Mouse (Mus musculus) retina, embryonic 14.5 days (tissue): ENCODE measurements around the gene Btg3.
A peak's percentile ranks its signal among the peaks of the same experiment; 100 is the strongest.
"Not testable (repeated sequence)": the region's sequence is repeated elsewhere in the genome, so short reads cannot be mapped to it uniquely, and the experiment has no call there.

Experiments
- DNase-seq: peaks from one replicate; pipeline ENCODE4 v3.0.0-alpha.2; 2015; ENCODE audit warnings: low spot score

Btg3 gene

DNA sequence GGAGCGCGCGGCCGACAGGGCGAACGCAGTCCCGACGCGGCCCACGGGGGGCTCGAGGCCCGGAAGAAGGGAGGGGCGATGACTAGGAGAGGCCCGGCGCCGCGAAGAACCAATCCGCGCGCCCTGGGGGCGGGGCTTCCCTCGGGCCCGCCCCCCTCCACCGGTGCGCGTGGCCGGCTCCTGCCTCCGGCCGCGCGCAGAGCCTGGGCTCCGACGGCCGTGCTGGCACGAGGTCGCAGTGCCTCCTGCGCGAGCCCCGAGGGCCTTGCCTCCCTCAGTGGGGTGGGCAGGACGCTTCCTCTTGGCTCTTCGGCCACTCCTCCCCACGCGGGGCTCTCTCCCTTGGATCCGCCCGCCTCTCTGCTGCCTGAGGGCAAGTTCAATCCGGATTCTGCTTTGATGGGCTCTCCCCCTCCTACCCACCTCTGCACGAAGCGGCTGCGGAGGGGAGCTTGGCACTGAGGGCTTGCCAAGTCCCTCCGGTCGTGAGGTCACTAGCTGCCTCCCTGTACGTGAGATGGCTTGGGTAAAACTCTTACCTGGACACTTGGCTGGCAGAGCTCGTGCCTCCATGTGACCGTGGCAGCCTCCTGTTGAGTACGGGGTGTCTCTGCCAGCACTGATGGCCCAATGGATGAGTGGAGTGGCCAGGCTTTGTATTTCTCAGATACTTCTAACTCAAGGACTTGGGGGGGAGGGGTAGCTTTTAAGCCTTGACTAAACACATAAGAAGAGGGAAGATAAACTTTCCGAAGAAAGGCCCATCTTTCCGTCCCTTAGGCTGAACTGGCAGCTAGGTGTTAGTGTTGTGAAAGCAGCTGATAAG, at the start of gene Btg3:
TSS of gene Btg3 (minus strand) at position 448 of the 826 bp plus-strand sequence.
- DNase-seq, result peak; percentile 95

DNA sequence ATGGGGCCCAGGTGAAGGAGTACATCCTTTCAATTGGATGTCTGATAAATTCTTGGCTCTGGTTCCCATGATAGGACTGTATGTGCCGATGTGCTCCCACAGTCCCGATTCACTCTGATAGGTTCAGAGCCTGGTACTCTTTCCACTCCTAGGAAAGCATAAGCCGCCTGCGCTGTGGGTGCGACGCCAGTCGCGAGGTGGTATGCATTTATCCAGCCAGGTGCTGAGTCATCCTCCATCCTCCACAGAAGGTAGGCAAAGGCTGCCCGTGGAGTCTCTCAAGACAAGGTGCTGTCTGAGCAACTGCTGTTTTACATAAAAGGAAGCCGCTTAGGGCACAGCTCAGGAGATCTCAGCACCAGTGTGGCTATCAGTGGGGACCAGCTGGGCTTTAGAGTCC, 40.7 kb upstream of the Btg3 start:
- no peak for DNase-seq

DNA sequence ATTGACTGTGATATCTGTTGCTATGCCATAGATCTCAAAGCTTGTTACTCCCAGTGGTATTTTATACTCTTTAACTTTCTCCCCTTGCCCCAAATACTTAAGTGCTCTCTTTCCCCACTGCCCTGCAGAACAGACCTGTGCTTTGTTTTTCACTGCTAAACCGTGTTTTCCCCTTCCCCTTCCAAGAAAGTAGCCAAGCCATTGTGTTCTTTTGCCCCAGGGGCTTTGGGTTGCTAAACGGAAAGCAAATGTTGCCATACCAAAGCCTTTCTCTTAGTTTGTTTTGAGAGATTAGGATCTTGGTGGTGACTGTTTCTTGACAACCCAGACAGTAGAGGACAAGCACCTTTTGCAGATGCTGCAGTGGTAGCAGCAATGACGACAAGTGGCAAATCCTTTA, 39.5 kb upstream of the Btg3 start:
- no peak for DNase-seq

DNA sequence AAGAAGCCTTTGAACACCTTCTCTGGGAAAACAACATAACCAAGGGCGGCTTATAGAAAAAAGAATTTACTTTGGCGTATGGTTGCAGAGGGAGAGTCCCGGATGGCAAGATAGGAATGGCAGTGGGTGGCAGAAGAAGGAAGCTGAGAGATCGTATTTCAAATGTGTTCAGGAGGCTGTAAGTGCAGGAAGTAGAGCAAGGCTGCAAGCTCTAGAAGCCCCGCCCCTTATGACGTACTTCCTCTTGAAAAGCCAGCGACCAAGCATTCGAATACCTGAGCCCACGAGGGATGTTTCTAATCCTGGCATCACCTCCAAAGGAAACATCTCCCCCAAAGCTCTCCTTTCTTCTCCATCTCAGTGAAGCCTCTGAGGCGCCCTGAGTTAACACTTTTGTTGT, 33.0 kb upstream of the Btg3 start:
- DNase-seq, result no peak

DNA sequence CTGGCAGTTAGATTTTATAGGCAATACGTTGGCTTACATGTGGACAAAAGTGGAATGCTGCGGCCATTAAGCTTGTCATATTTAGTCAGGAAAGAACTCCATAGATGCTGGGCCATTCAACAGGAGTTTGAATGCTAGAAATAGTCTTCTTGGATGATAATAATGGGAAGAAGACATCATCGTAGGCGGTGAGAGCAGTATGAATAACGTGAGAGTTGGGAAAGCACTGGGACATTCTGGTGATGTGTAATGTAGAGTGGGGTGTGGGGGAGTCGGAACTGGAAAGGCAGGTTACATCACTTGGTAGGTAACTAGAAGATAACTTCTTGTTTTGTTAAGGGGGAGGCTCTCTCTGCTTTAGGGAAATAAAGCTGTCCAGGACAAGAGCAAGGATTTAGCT, 30.9 kb upstream of the Btg3 start:
- no peak for DNase-seq

DNA sequence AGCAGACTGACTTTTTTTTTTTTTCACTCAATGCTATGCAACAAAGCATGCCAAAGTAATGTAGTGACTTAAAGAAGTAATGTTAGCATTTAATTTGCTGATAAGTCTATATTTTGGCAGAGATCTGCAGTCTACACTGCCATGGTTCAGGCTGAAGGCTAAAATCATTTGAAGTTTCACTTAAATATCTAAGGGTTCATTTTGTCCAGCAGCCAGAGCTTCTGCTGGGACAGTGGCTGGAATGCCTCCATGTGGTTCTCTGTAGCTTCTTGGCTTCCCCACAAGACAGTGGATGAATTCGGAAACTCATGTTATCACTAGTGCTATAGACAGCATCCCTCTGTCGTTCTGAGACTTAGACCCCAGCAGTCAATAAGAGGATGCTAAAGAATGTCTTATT, 29.7 kb upstream of the Btg3 start:
- DNase-seq, result no peak

DNA sequence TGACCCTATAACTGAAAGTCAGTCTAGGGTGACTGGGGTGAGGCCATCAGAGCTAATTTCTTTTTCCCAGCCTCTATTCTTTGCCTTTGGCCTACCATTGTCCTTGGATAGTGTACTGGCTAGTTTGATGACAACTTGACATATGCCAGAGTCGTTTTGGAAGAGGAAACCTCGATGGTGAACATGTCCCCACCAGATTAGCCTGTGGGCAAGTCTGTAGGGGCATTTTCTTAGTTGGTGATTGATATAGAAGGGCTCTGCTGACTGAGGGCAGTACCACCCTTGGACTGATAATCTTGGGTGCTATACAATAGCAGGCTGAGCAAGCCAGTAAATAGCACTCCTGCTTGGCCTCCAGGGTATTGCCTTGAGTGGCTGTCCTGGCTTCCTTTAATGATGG, 25.3 kb upstream of the Btg3 start:
- DNase-seq, result no peak

DNA sequence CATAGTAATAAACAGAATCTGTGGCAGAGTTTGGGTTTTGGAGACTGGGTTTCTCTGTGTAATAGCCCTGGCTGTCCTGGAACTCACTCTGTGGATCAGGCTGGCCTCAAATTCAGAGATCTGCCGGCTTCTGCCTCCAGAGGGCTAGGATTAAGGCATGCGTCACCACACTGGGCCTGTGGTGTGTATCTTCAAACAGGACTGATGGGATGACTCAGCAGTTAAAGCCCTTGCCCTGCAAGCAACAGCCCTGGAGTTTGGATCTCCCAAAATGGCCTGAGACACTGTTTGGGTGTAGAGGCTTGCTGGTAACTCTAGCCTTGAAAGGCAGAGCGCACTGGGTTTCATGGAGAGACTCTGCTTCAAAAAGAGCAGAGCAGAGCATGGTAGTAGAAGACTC, 22.4 kb upstream of the Btg3 start:
- DNase-seq, result no peak

DNA sequence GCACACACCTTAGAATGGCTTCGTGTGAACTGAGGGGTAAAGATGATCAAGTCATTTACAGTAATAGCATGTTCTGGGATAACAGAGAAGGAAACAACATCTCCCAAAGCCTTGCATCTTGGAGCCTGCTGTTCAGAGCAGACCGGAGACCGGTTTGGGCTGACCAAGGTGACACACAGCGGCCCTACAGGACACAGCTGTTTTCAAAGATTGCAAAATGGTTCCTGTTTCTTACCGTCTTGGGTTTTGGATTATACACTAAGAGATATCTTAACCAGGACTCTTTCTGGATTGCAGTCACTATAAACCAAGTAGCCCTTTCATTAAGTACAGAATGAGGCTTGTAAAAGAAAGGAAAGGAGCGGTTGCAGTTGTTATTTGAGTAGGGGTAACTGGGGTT, 21.7 kb upstream of the Btg3 start:
- no peak for DNase-seq

DNA sequence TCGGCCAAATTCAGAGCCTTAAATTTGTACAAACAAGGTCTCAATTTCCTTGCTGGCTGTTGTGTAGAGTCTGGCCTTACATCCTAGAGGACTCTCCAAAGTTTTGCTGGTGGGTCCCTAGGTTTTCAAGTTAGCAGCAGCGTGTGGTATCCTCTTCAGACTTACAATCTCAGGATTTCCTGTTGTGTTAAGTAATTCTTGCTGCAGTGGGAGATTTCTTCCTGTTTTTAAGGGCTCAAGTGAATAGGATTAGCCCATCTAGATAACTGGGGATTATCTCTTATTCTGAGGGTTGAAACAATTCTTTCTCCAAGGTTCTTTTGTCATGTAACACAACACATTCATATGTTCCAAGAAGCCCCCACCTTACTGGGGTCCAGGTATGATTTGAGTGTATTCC, 14.4 kb upstream of the Btg3 start:
- no peak for DNase-seq

DNA sequence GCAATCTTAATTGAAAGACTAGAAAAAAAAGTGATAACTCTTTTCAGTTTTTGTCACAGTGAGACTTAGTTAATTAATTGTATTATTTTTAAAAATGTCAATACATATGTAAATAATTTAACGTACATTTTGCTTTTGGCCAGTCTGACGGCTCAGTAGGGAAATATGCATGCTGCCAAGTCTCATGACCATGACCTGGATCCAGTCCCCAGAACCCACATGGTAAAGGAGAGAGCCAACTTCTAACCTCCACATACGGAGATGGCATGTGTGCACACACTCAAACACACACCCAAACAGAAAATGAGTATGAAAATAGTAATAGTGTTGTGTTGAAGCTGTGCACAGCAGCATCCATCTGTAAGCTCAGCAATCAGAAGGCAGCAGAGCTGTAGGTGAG, 13.0 kb upstream of the Btg3 start:
- DNase-seq, result no peak

DNA sequence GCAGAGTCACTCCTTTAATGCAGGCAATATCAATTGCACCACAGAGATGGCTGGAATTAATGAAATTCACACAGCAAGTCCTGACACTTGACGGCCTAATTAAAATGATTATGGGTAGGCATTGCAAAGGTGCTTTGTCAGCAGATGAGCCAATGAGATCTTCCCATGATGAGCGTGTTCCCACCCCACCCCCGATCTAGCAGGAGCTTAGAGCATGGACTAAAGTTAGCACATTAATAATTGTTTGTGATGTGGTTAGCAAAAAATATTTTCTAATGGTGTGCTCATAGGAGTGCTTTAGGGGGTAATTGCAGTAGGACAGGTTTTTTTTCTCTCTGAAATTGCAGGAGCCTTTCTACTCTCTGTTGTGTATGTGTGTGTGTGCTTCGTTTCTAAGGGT, 12.1 kb upstream of the Btg3 start:
- DNase-seq, result no peak

DNA sequence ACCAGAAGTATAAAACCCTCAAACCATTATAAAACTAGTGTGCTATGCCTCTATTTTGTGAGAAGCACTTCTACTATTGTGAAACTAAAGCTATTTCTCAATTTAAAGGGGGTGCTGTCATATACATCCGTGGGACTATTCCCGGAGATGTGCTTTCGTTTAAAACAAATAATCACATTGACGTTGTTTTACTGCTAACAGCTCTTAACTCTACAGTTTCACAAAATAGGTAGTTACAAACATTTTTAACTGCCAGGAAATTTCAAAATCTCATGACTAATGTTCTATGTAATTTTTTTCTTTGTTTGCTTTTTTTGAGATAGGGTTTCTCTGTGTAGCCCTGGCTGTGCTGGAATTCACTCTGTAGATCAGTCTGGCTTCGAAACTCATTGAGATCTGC, 1.5 kb upstream of the Btg3 start:
- no peak for DNase-seq

DNA sequence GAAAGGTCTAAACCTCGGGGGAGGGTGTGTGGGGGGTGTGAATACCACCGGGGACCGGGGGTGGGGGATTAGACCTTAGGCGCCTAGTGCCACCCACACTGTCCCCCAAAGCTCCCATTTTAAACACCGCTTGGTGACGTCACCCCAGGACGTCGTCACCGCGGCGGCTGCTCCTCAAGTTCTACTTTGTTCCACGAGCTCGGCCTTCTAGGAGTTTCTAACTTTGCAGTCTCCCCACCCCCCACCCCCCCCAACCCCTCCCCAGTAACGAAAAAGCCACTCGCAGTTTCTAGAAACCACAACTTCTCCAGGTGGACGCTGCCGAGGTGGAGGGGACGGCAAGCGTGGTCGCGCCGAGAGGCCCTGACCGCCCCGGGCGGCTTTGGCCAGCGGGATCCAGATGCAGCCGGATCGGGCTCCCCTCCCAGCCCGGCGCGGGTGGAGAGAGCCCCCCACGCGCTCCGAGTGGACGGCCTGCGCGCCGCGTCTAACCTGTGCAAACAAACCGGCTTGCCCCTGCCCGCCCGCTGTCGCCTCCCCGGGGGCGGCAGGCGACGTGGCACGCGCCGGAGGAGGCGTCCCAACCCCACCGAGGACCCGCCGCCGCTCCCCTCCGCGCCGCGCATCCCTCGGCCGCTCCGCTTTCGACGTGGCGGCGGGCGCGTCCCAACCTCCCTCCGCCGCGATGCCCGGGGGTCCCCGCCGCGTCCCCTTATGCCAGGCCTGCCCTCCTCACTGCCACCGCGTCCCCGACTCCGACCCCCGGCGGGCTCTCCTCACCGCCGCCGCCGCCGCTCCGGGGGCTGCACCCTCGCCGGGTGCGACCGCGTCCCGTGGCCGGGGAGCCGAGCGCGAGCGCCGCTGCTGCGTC, 936 bp downstream of the Btg3 start:
- peak; percentile 69 for DNase-seq

DNA sequence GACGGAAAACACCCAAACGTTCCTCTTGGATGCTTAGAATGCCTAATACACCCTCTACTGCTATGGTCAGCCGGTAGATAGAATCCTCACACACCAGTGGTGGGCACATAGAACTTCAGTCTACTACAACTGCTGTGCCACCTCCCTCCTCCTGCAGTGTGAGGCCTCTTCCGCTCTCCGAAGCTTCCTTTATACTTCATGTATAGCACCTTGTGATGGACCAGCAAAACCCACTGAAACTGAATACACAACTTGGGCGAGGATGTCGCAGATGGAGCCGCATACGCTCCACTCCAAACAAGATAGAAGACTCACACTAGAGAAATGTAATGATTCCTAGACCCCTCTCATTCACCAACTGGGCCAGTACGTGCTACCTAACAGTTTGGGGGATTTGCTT, 1.8 kb downstream of the Btg3 start:
- peak; percentile 41 for DNase-seq

DNA sequence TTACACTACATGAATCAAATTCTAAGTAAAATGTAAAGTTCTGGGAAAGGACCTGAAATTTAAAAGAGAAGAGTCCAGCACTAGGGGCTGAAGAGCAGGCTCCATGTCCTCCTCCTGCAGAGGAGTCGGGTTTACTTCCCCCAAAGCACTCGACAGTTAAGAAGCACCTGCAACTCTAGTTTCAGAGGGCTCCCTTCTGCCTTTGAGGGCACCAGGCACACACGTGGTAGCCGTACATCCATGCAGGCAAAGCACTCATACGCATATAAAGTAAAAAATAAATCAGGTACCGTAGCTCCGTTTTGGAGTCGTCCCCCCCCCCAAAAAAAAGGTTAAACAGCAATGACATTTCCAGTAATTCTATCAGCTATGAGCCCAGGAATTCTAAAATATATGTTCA, 3.2 kb downstream of the Btg3 start:
- no peak for DNase-seq

DNA sequence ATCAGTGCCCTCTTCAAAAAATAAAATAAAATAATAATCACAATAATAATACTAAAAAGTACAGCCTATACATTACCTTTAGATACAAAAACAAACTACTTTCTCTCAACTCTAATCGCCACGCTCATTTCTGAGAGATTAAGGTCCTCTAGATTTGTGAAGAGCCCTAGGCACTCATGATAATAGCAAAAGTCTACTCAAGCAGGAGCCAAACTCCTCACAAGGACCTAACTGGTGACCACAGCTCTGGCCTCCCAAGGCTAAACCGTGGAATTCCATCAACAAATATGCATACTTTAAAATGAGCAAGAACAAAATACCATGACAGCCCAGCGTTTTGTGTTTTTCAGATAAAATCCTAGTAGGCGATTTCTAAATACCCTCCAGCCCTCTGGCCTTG, 4.2 kb downstream of the Btg3 start:
- DNase-seq, result no peak

DNA sequence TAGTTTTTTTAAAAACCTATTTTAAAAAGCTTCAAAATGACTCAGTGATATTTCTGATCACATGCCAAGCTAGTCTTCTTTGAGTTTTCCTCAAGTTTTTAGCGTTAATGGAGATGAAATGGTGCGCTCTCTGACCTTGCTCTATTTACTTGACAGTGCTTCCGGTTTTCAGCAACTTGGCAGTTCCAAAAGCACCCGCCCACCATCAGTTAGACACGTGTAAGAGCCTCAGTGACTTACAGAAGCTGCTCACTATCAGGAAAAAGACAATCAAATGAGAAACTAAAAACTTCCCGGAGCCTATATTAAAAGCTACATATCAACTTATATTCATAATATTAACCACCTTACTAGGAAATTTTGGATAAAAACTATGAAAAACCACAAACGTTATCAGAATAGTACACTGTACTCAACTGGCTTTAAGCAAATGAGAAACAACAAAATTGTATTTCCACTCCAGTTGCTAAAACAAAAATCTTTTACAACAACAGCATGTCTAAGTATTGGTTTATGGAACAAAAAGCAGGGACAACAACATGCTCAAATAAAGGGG, 5.4 kb downstream of the Btg3 start:
- DNase-seq, result no peak

DNA sequence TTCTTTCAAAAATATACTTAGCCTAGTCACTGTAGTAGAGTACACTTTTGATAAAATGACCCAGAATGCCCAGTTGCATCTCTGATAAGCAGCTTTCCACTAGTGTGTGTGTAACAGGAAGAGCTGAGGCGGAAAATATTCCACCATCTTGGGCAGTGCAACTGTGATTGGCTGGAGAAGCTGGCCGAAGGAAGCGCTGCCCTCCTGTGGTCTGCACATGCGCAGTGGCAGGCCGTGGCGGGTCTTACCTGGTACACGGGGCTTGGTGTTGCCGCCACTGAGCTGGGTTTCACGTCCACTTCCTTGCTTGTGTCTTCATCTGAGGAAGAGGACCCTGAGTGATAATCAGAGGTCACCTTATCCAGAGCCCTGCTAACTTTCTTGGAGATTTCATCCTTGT, 12.4 kb downstream of the Btg3 start:
- DNase-seq, result not testable (repeated sequence)

DNA sequence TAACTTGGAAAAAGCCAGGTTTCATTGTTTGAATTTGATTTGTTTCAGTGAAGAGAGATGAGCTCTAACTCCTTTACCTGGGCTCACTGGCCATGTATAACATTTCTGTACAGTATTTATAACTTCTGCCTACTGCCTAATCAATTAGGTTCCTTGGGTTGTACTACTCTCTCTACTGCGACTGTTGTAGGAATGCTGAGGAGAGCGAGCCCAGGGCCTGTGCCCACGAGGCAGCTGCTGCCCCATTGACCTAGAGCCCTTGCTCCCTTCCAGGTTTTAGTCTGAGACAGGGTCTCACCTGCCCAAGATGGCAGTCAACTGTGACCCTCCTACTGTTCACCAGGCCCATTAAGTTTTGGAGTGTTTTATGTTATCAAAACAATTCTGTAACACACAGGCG, 15.5 kb downstream of the Btg3 start:
- no peak for DNase-seq

DNA sequence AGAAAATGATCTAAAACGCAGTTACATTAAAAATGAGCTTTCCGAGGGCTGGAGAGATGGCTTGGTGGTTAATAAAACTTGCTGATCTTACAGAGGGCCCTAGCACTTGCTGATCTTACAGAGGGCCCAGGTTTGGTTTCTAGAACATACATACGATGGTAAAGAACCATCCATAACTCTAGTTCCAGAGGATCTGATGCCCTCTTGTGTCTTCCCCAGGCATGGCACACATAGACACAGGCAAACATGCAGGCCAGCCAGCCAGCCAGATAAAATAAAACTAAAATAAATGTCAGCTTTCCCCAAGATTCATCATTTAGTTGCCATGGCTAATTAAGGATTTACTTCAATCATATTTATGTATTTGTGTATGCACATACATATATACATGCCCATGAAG, 19.2 kb downstream of the Btg3 start:
- DNase-seq, result peak; percentile 15

DNA sequence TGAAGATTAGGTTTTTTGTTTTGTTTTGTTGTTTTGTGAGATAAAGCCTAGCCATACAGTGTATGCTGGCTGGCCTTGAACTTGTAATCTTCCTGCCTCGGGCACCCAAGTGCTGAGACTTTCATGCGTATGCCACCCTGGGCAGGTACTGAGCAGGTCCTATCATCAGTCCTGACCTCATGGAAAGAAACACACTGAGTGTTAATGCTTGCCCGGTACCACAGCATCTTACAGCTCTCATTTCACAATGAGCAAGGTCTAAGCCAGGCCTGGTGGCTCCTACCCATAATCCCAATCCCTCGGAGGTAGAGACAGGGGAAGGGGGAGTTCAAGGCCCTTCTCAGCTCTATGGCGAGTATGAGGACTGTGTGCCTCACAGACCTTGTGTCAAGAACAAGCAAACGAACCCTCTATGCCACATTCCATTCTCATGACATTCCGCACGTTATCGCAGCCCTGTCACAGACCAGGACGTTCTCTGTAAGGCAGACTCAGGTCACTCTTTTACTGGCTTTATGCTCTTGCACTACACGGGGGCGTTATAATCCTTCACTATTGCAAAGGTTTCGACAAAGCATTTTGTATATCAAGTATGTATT, 29.6 kb downstream of the Btg3 start:
- no peak for DNase-seq
